Mouse (Mus musculus) olfactory bulb, adult 2 months (tissue): ENCODE results near the gene Tbata. TPM values are rescaled to one million over a fixed set of nuclear protein-coding genes. Genes with fewer than 3 reads are reported as not detected.
A peak's percentile ranks its signal among the peaks of the same experiment; 100 is the strongest.

Source experiments
- H3K27ac ChIP-seq: fragments of 200-500 bp; 2 replicates; pipeline ENCODE4 v1.5.1; 2012; ENCODE audit warnings: low read depth, low read length; ENCODE audit not compliant: insufficient read depth
- H3K4me1 ChIP-seq: fragments of 200-500 bp; 2 replicates; pipeline ENCODE4 v1.6.1; 2012; ENCODE audit warnings: low read length; ENCODE audit not compliant: control insufficient read depth, insufficient read depth
- H3K4me3 ChIP-seq: fragments of 200-500 bp; 2 replicates; pipeline ENCODE4 v1.5.1; 2012; ENCODE audit warnings: mild to moderate bottlenecking, low read depth, low read length, moderate library complexity; ENCODE audit not compliant: insufficient read depth
- CTCF ChIP-seq: fragments of 200-500 bp; IDR thresholded peaks from 2 replicates; pipeline ENCODE4 v1.5.1; 2012; ENCODE audit warnings: low read depth, mild to moderate bottlenecking, low read length, moderate library complexity; ENCODE audit not compliant: insufficient read depth
- POLR2A ChIP-seq: fragments of 200-500 bp; IDR thresholded peaks from 2 replicates; pipeline ENCODE4 v1.6.1; 2012; ENCODE audit warnings: mild to moderate bottlenecking, low read depth, low read length, moderate library complexity; ENCODE audit not compliant: insufficient read depth
- WGBS: fragments of 180-500 bp; shearing (Covaris S2); methylation state at CpG from one replicate; pipeline ENCODE4 v1.1.7; 2018; 5-methylcytosine and 5-hydroxymethylcytosine counted together
- polyA plus RNA-seq: library from polyadenylated mRNA; stranded (reverse); fragments of >200 nt; gene quantifications from 2 replicates; pipeline ENCODE4 v1.2.4, GENCODE M21; 2012; ENCODE audit warnings: low replicate concordance; ENCODE audit not compliant: missing spikeins, insufficient read depth, insufficient read length

The Tbata gene
- polyA plus RNA-seq, 1 experiment: not detected

DNA sequence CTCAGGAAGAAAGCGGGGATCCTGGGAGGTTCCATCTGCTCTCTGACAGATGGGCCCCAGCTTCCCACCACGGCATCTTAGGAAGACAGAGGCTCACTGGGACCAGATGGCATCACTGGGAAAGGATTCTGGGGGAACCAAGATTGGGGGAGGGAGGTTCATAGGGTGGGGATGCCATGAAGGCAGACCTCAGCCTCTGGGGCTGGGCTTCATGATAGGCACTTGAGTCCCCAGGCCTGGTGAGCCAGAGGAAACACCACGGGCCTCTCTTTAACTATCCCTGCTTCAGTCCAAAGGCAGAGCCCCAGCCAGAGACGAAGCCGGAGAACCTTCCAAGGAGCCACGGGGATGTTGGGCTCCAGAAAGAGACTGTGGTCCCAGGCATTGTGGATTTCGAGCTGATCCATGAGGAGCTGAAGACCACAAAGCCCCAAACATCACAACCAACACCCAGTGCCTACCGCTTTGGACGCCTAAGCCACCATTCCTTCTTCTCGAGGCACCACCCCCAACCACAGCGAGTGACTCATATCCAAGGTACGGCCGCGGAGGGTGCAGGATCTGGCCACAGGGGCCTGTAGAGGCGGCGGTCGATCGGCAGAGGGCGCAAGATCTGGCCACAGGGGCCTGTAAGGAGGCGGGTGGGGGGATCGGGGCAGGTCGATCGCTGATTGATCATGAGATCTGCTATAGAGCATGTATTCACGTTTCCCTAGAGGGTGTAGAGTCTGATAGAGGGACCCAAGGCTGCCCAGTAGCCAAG is 3.9 kb downstream of the Tbata start:
- Histone ChIP-seq H3K4me1 (peaks cover 5% of the 10 kb centered on the region), H3K27ac (no peak overlapping the region), H3K4me3 (no peak overlapping the region)
- peak; percentile 46; the same call in 1 of the 2 replicates for TF ChIP-seq CTCF
- TF ChIP-seq POLR2A: no peak
- 17% methylated on average over 24 of the region's 24 CpGs for WGBS

DNA sequence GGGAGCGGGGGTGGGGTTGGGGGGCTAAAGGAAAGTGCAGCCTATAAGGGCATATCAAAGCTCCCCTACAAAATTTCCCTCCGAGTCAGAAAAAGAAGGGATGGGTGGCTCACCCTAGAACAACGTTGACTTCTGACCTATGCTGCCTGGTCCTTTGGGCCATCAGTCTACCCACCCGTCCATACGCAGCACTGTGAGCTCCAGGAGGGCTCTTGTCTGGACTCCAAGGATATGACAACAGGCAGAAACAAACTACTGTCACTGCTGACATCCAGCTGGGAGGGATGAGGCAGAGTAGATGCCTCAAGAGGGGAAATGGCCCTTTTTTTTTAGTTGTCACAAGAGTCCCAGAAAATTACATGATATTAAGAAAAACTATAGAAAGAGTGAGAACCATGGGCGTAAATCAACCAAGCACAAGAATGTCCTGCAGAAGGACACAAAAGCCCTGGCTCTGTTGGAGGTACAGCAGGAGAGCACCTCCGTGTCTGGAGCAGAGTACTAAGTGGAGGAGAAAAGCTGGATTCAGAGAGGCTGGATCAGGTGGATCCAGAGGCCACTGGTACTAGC is 4.6 kb downstream of the Tbata start:
- H3K4me1 ChIP-seq: peaks cover 5% of the 10 kb centered on the region
- TF ChIP-seq POLR2A: no peak
- TF ChIP-seq CTCF: no peak
- 61% methylated on average over 7 of the region's 7 CpGs for WGBS
- H3K4me3 ChIP-seq: no peak overlapping the region
- no peak overlapping the region for H3K27ac ChIP-seq

GRCm38 (mm10) chr10:61177751-61178150 is 6.0 kb downstream of the Tbata start:
- Histone ChIP-seq H3K4me1 (peaks cover 5% of the 10 kb centered on the region), H3K27ac (no peak overlapping the region), H3K4me3 (no peak overlapping the region)
- WGBS: 90% methylated on average over 4 of the region's 4 CpGs
- TF ChIP-seq CTCF (no peak), POLR2A (no peak)

GRCm38 (mm10) chr10:61178687-61179086 is 6.9 kb downstream of the Tbata start:
- WGBS: 91% methylated on average over 8 of the region's 8 CpGs
- no peak for TF ChIP-seq CTCF
- TF ChIP-seq POLR2A: no peak

DNA sequence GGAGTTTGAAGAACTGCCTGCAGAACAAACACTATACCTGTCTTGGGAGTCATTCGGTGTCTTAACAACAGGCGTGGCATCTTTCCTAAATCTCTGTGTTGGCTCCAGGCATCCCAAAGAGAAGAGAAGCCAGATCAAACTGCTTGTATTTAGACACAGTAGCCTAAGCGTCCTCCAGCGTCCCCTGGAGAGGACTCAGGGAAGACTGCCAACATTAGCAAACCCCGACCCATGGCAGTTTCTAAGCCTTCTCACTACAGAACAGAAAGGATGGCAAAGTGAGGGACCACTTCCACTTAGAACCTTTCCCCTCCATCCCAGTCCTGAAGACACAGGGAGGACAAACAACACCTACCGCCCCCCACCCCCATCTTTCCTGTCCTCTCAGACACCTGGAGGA is 8.2 kb downstream of the Tbata start:
- WGBS: 74% methylated on average over 6 of the region's 6 CpGs
- no peak overlapping the region for H3K4me3 ChIP-seq
- no peak overlapping the region for H3K27ac ChIP-seq
- peaks cover 5% of the 10 kb centered on the region for H3K4me1 ChIP-seq
- TF ChIP-seq CTCF: no peak
- TF ChIP-seq POLR2A: no peak

More at GRCm38 (mm10) chr10:61178687-61179086, 6.9 kb downstream of the Tbata start:
- Histone ChIP-seq H3K4me1 (peaks cover 5% of the 10 kb centered on the region), H3K4me3 (no peak overlapping the region), H3K27ac (no peak overlapping the region)

GRCm38 (mm10) chr10:61187001-61187400 is 15.2 kb downstream of the Tbata start:
- H3K4me3 ChIP-seq: no peak overlapping the region
- WGBS: 84% methylated on average over 3 of the region's 3 CpGs

DNA sequence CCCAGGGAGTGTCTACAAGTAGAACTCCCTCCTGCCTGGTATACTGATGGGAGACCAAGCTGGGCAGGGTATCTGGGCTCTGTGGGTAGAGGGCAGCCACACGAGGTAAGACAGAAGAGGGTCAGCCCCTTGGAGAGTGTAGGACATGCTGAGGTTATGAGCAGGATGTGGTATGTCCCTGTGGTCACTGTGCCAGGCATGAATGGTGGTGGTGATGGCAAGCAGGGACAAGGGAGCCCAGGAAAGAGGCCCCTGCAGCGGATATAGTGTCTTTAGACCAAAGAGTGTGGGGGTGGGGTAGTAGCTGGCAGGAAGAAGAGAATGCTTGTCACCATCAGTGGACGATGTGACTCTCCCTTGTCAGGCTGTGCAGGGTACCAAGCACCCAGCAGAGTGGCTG is 16.3 kb downstream of the Tbata start:
- Histone ChIP-seq H3K4me3 (no peak overlapping the region), H3K4me1 (no peaks in the 10 kb centered on the region), H3K27ac (no peak overlapping the region)
- no peak for TF ChIP-seq CTCF
- TF ChIP-seq POLR2A: no peak
- WGBS: 81% methylated on average over 3 of the region's 3 CpGs

More at GRCm38 (mm10) chr10:61187001-61187400, 15.2 kb downstream of the Tbata start:
- no peaks in the 10 kb centered on the region for H3K4me1 ChIP-seq
- TF ChIP-seq CTCF (no peak), POLR2A (no peak)
- H3K27ac ChIP-seq: no peak overlapping the region

DNA sequence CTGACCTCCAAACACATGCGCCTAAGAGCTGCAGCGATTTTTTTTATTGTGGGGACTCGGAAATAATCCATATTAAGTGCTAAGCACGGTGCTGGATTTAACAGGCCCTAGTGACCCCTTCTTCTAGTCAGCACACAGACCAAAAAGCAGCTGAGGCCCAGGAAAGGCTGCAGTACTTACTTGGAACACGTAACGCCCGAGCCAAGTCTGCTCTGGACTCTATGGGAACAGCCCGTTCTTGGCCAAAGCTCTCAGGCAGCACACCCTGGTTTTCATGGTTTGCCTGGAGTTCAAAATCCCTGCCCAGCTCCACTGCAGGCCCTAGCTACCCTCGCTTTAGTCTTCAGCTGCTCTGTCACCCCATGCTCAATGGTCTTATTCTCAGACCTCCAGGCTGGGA is 22.9 kb downstream of the Tbata start:
- WGBS: 83% methylated on average over 9 of the region's 9 CpGs
- Histone ChIP-seq H3K27ac (no peak overlapping the region), H3K4me3 (no peak overlapping the region), H3K4me1 (no peaks in the 10 kb centered on the region)
- TF ChIP-seq CTCF (no peak), POLR2A (no peak)

- TF ChIP-seq POLR2A: no peak
- no peak for TF ChIP-seq CTCF
- Histone ChIP-seq H3K4me3 (no peak overlapping the region), H3K27ac (no peak overlapping the region), H3K4me1 (no peaks in the 10 kb centered on the region)
- WGBS: 86% methylated on average over 8 of the region's 8 CpGs
These were observed 23.5 kb downstream of the Tbata start for GRCm38 (mm10) chr10:61195216-61195615.
